Mouse (Mus musculus): ENCODE results near the gene Serpina3m. TPM values are rescaled to one million over a fixed set of nuclear protein-coding genes. Genes with fewer than 3 reads are reported as not detected.

Serpina3m gene
- not detected for polyA plus RNA-seq (2014; fragmentation: Illumina TruSeq; extraction: RNeasy Lipid Tissue Mini Kit (QIAGEN cat#74804); ENCODE audit: low read depth, low replicate concordance)

GRCm38 (mm10) chr12:104338226-104338625 lies at the start of gene Serpina3m, which contains the start of gene Serpina3k:
Serpina3m (plus strand) TSS chr12:104338486.
Serpina3k (plus strand) TSS chr12:104338486.

DNA sequence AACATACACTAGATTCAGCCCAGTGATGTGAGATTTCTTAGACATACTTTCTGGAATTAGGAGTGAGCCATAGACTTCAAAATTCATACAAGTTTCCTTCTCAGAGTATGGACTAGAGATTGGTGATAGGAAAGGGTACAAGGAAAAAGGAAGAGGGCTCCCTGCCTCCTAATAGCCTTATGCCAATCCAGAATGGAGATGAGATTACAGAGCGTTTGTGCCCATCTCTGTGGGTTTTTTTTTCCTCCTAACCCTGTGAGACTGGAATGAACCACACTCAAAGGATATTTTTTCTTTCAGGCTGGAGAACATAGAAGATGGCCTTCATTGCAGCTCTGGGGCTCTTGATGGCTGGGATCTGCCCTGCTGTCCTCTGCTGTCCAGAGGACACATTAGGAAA lies 24.0 kb upstream of the Serpina3m start, which contains the start of gene Serpina3j:
Serpina3j (plus strand) TSS at position 301 of the 400 bp plus-strand sequence.

DNA sequence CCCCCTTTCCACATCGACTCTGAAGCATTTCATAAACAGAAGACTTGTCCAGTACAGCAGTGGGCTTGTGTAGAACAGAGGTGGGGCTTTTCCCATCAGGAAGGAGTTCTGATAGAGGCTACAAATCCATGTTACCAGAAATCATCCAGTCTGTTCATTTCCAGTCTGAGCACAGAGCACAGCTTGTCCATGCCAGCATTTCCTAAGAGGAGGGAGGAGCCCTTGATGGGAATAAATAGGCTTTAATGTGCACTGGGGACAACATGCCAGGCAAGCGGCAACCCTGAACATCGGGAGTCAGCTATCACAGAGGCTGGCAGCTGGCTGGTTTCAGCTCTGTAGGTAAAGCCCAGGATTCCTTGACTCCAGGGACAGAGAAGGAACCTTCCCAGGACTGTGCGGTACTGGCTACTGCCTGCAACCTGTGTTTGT lies 68.2 kb downstream of the Serpina3m start, which contains the start of gene Serpina3n:
Serpina3n (plus strand) TSS at position 276 of the 432 bp plus-strand sequence.

Other genes with a start within 250 kb of the Serpina3m start
- not detected for gene Serpina5, start 237.4 kb upstream of the Serpina3m start, polyA plus RNA-seq (2014; fragmentation: Illumina TruSeq; extraction: RNeasy Lipid Tissue Mini Kit (QIAGEN cat#74804); ENCODE audit: low read depth, low replicate concordance)
- not detected for gene Serpina3a, start 225.8 kb upstream of the Serpina3m start, polyA plus RNA-seq (2014; fragmentation: Illumina TruSeq; extraction: RNeasy Lipid Tissue Mini Kit (QIAGEN cat#74804); ENCODE audit: low read depth, low replicate concordance)
- not detected for gene Serpina3b, start 210.5 kb upstream of the Serpina3m start, polyA plus RNA-seq (2014; fragmentation: Illumina TruSeq; extraction: RNeasy Lipid Tissue Mini Kit (QIAGEN cat#74804); ENCODE audit: low read depth, low replicate concordance)
- not detected for gene Serpina3c, start 184.6 kb upstream of the Serpina3m start, polyA plus RNA-seq (2014; fragmentation: Illumina TruSeq; extraction: RNeasy Lipid Tissue Mini Kit (QIAGEN cat#74804); ENCODE audit: low read depth, low replicate concordance)
- gene Serpina3f, start 123.9 kb upstream of the Serpina3m start, polyA plus RNA-seq (2014; fragmentation: Illumina TruSeq; extraction: RNeasy Lipid Tissue Mini Kit (QIAGEN cat#74804); ENCODE audit: low read depth, low replicate concordance) = 0.20 TPM
- not detected for gene Serpina3g, start 102.2 kb upstream of the Serpina3m start, polyA plus RNA-seq (2014; fragmentation: Illumina TruSeq; extraction: RNeasy Lipid Tissue Mini Kit (QIAGEN cat#74804); ENCODE audit: low read depth, low replicate concordance)
- not detected for gene Serpina3i, start 75.4 kb upstream of the Serpina3m start, polyA plus RNA-seq (2014; fragmentation: Illumina TruSeq; extraction: RNeasy Lipid Tissue Mini Kit (QIAGEN cat#74804); ENCODE audit: low read depth, low replicate concordance)
- not detected for gene Serpina3j, start 23.9 kb upstream of the Serpina3m start, polyA plus RNA-seq (2014; fragmentation: Illumina TruSeq; extraction: RNeasy Lipid Tissue Mini Kit (QIAGEN cat#74804); ENCODE audit: low read depth, low replicate concordance)
- 1.1 TPM for gene Serpina3k, start within 50 bp of the Serpina3m start, polyA plus RNA-seq (2014; fragmentation: Illumina TruSeq; extraction: RNeasy Lipid Tissue Mini Kit (QIAGEN cat#74804); ENCODE audit: low read depth, low replicate concordance)
- gene Serpina3n, start 68.2 kb downstream of the Serpina3m start, polyA plus RNA-seq (2014; fragmentation: Illumina TruSeq; extraction: RNeasy Lipid Tissue Mini Kit (QIAGEN cat#74804); ENCODE audit: low read depth, low replicate concordance) = 0.20 TPM
- gene Gsc, start 134.8 kb downstream of the Serpina3m start, polyA plus RNA-seq (2014; fragmentation: Illumina TruSeq; extraction: RNeasy Lipid Tissue Mini Kit (QIAGEN cat#74804); ENCODE audit: low read depth, low replicate concordance) = not detected

Measured in kidney, adult 10 weeks (tissue).